Comparison of ENCODE assay signal across 8 mouse cellular contexts in the genomic region with DNA sequence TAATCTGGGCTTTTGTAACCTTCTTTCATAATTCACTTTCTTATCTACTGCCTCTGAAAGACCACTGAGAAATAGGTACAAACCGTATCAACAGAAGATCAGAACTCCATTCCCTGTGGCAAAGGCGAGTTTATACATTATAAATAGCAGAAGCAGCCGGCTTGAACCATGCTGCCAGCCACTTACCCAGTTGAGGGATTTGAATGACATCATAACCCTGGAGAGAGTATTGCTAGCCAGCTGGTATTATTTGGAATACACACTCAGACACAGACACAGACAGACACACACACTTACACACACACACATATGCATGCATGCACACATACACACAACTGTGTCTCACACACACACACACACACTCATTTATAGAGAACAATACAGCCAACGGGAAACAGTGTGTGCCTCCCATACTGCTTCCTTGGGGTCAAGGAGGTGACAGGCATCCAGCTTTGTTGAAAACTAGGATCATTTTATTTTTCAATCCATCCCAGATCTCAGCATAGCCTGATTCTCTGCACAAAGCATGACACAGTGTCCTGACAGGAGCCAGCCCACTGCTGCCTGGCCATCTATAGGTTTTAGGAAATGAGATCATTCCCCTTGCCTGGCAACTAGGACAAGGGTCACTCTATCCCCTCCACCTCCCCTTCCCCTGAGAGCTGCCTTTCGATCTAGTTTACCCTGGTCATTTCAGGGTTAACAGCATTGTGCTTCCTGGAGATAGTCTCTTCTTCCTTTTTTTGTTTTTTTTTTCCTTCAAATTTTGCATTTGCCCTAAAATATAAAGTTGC. TPM values are rescaled to one million over a fixed set of nuclear protein-coding genes. Genes with fewer than 3 reads are reported as not detected.
DNase-seq lines count a peak whose midpoint lies in the region; ATAC-seq and TF ChIP-seq lines count a peak whose summit lies in the region.

Gene Igf1 (plus strand): TSS at position 253 of the 794 bp plus-strand sequence.

- H3K9ac ChIP-seq in kidney, embryonic 14.5 days (ENCODE audit: low read depth, low read length): no peak within 1 kb of the TSS
- H3K9ac ChIP-seq in limb, embryonic 12.5 days (replicated peaks): no peak within 1 kb of the TSS
- H3K9ac ChIP-seq in stomach, embryonic 15.5 days: no peak within 1 kb of the TSS

- intact Hi-C loops in left cerebral cortex, postnatal 25 days (cut with DNase I): loop anchor here (5.0 to 10.0 kb wide), 4 partner anchors 114 to 444 kb away; no protein-coding TSS in a partner anchor

- H3K27me3 ChIP-seq in kidney, embryonic 14.5 days (ENCODE audit: control insufficient read depth, insufficient read depth, low read length): peaks cover 15% of the 10 kb centered on the region
- H3K27me3 ChIP-seq in limb, embryonic 12.5 days: peaks cover 51% of the 10 kb centered on the region
- no peaks in the 10 kb centered on the region for H3K27me3 ChIP-seq in stomach, embryonic 15.5 days (replicated peaks)

- peak within 1 kb of the TSS; percentile 51; the same call in 1 of the 2 replicates for H3K4me3 ChIP-seq in kidney, embryonic 14.5 days (ENCODE audit: low read length)
- no peak within 1 kb of the TSS for H3K4me3 ChIP-seq in bone marrow, adult 2 months (replicated peaks; ENCODE audit: control insufficient read depth, low read depth, low read length)
- H3K4me3 ChIP-seq in limb, embryonic 12.5 days (replicated peaks): peak within 1 kb of the TSS; percentile 47
- H3K4me3 ChIP-seq in stomach, embryonic 15.5 days (replicated peaks): peak within 1 kb of the TSS; percentile 54

- no peak for ATAC-seq in kidney, embryonic 14.5 days (ENCODE audit: low FRiP score, low TSS enrichment)
- ATAC-seq in limb, embryonic 12.5 days (ENCODE audit: insufficient number of reproducible peaks, insufficient read depth, low FRiP score, low TSS enrichment, low read depth): peak; percentile 32; the same call in 1 of the 2 replicates
- ATAC-seq in stomach, embryonic 15.5 days (ENCODE audit: insufficient read depth, low FRiP score, low read depth): 0 out of 2 replicates have a peak, but pooled peaks have one; percentile 32

- H3K4me2 ChIP-seq in kidney, embryonic 14.5 days (replicated peaks; ENCODE audit: low read depth, low read length): peak within 1 kb of the TSS; percentile 69
- H3K4me2 ChIP-seq in limb, embryonic 12.5 days: peak within 1 kb of the TSS; percentile 78
- peak within 1 kb of the TSS; percentile 67 for H3K4me2 ChIP-seq in stomach, embryonic 15.5 days

- TF ChIP-seq CTCF in bone marrow, adult 2 months (IDR thresholded peaks at IDR 0.05; ENCODE audit: control insufficient read depth, insufficient read depth, low read length): no peak

- peak within 1 kb of the TSS; percentile 78; the same call in 1 of the 2 replicates for H3K27ac ChIP-seq in kidney, embryonic 14.5 days (ENCODE audit: low read depth, low read length)
- H3K27ac ChIP-seq in bone marrow, adult 2 months (ENCODE audit: control insufficient read depth, insufficient read depth, low read depth, low read length, poor library complexity): no peak within 1 kb of the TSS
- peak within 1 kb of the TSS; percentile 90; the same call in 1 of the 2 replicates for H3K27ac ChIP-seq in limb, embryonic 12.5 days
- peak within 1 kb of the TSS; percentile 95 for H3K27ac ChIP-seq in stomach, embryonic 15.5 days

- DNase-seq in kidney, adult 11 months: no peak
- DNase-seq in gonadal fat pad, adult 2 months (ENCODE audit: low read depth): no peak
- DNase-seq in urinary bladder, postnatal 10 days (ENCODE audit: low spot score): no peak
- DNase-seq in left cerebral cortex, postnatal 25 days (ENCODE audit: low spot score in 2 of 2): no peak

- TF ChIP-seq POLR2A in bone marrow, adult 2 months (IDR thresholded peaks at IDR 0.05; ENCODE audit: borderline replicate concordance, control insufficient read depth, low read depth, low read length): no peak

- WGBS in kidney, embryonic 14.5 days: 49% methylated on average over 5 of the region's 5 CpGs
- WGBS in bone marrow, adult 2 months: 11% methylated on average over 5 of the region's 5 CpGs
- 36% methylated on average over 5 of the region's 5 CpGs for WGBS in limb, embryonic 12.5 days
- 13% methylated on average over 5 of the region's 5 CpGs for WGBS in stomach, embryonic 15.5 days

- H3K4me1 ChIP-seq in kidney, embryonic 14.5 days (ENCODE audit: control insufficient read depth, insufficient read depth, low read length): peaks cover 15% of the 10 kb centered on the region
- H3K4me1 ChIP-seq in bone marrow, adult 2 months (ENCODE audit: control insufficient read depth, insufficient read depth, low read length): no peaks in the 10 kb centered on the region; the same call in 1 of the 2 replicates
- H3K4me1 ChIP-seq in limb, embryonic 12.5 days (replicated peaks): peaks cover 69% of the 10 kb centered on the region
- peaks cover 18% of the 10 kb centered on the region for H3K4me1 ChIP-seq in stomach, embryonic 15.5 days

- H3K36me3 ChIP-seq in kidney, embryonic 14.5 days (ENCODE audit: control insufficient read depth, insufficient read depth, low read length): no peaks in the 10 kb centered on the region
- no peaks in the 10 kb centered on the region for H3K36me3 ChIP-seq in limb, embryonic 12.5 days
- no peaks in the 10 kb centered on the region for H3K36me3 ChIP-seq in stomach, embryonic 15.5 days

- H3K9me3 ChIP-seq in kidney, embryonic 14.5 days (ENCODE audit: control insufficient read depth, low read length): peaks cover 3% of the 10 kb centered on the region; the same call in 1 of the 2 replicates
- H3K9me3 ChIP-seq in limb, embryonic 12.5 days: no peaks in the 10 kb centered on the region
- no peaks in the 10 kb centered on the region for H3K9me3 ChIP-seq in stomach, embryonic 15.5 days

RNA-seq across cellular contexts. Expression of gene Igf1, which starts in this region (rescaled TPM):
- 24.5 and 28.2 TPM in 2 replicates for polyA plus RNA-seq in kidney, embryonic 14.5 days (2014; fragmentation: Nextera tagmentation; extraction: Ambion mirVana)
- 9.8 and 21.7 TPM in 2 replicates for polyA plus RNA-seq in bone marrow, adult 2 months (2011; ENCODE audit: insufficient read depth, insufficient read length, low replicate concordance, missing spikeins)
- 147 and 154 TPM in 2 replicates for polyA plus RNA-seq in gonadal fat pad, adult 2 months (2012; rRNA removed)
- 23.8 and 28.7 TPM in 2 replicates for polyA plus RNA-seq in limb, embryonic 12.5 days (2016; fragmentation: Nextera tagmentation; extraction: Ambion mirVana)
- 119 and 121 TPM in 2 replicates for polyA plus RNA-seq in stomach, embryonic 15.5 days (2015; fragmentation: Nextera tagmentation; extraction: Ambion mirVana)
- total RNA-seq in left cerebral cortex, postnatal 25 days (2021): 10 to 100 TPM in 1 of 2 experiments, 1 to 10 TPM in 1; 9.2 to 11.5 TPM
